ENCODE assay signal across 14 mouse cellular contexts in genomic region chr2:73049977-73050376, GRCm38 (mm10).
"Had no signal": no experiment of that assay in that cellular context is flagged by ENCODE, and none has a peak within 500 bp of the region (broad histone marks: within the 10 kb centered on the region; RNA-seq: fewer than 3 reads in every experiment).

No protein-coding gene starts in this region.

- H3K9ac ChIP-seq: liver, embryonic 13.5 days; liver, postnatal 0 days; lung, embryonic 15.5 days; midbrain, embryonic 12.5 days had no signal

- H3K27ac ChIP-seq: layer of hippocampus, adult 2 months; liver, embryonic 13.5 days; macrophage; midbrain, embryonic 12.5 days; stomach, postnatal 0 days had no signal

- H3K9me3 ChIP-seq: liver, embryonic 13.5 days; lung, embryonic 15.5 days had no signal

- DNase-seq: kidney, postnatal 10 days; kidney, postnatal 4 days; liver; liver, embryonic 13.5 days; liver, postnatal 0 days; lung, postnatal 14 days; right cerebral cortex, postnatal 14 days; thymus, postnatal 4 days had no signal

- ATAC-seq: liver, postnatal 0 days had no signal

- H3K4me2 ChIP-seq: liver, embryonic 13.5 days; lung, embryonic 15.5 days; midbrain, embryonic 12.5 days had no signal

- H3K36me3 ChIP-seq: liver, embryonic 13.5 days; lung, embryonic 15.5 days; midbrain, embryonic 12.5 days had no signal

- H3K27me3 ChIP-seq: lung, embryonic 15.5 days had no signal

- H3K4me3 ChIP-seq: layer of hippocampus, adult 2 months; liver, embryonic 13.5 days; lung, embryonic 15.5 days; megakaryocyte, embryonic 14.5 days; midbrain, embryonic 12.5 days had no signal
